Mouse (Mus musculus): ENCODE measurements around the gene Gpr37l1.

- TF ChIP-seq CTCF (IDR thresholded peaks at IDR 0.05; ENCODE audit: insufficient read depth, low read depth, low read length) (no peak), POLR2A (IDR thresholded peaks at IDR 0.05; ENCODE audit: insufficient read depth, low read depth, low read length) (no peak)
Measured at GRCm38 (mm10) chr1:135171202-135171601, 3.7 kb upstream of the Gpr37l1 start.
